Mouse (Mus musculus): ENCODE data around the gene Crtc1. TPM values are rescaled to one million over a fixed set of nuclear protein-coding genes. Genes with fewer than 3 reads are reported as not detected.

Gene Crtc1
- total RNA-seq, 1 experiment from 2014 or later = 1.8 TPM

Other genes starting within 250 kb of the Crtc1 start
- 0.32 to 1.4 TPM in 2 of 3 replicates, not detected in the other for gene Slc25a42, start 227.3 kb downstream of the Crtc1 start, total RNA-seq (2017)
- 14.0 to 47.5 TPM (median 21.6 TPM) in 3 replicates for gene Sugp2, start 205.4 kb downstream of the Crtc1 start, total RNA-seq (2017)
- 1.7 to 8.4 TPM (median 2.9 TPM) in 3 replicates for gene Armc6, start 205.1 kb downstream of the Crtc1 start, total RNA-seq (2017)
- gene Homer3, start 156.8 kb downstream of the Crtc1 start, total RNA-seq (2017) = 2.0 to 3.7 TPM (median 3.4 TPM) in 3 replicates
- gene Ddx49, start 137.1 kb downstream of the Crtc1 start, total RNA-seq (2017) = 74.6 to 94.0 TPM (median 75.3 TPM) in 3 replicates
- 79.7 to 131 TPM (median 108 TPM) in 3 replicates for gene Cope, start 137.1 kb downstream of the Crtc1 start, total RNA-seq (2017)
- gene Cers1, start 123.8 kb downstream of the Crtc1 start, total RNA-seq (2017) = not detected in 3 replicates
- not detected in 3 replicates for gene Gdf1, start 109.8 kb downstream of the Crtc1 start, total RNA-seq (2017)
- gene Upf1, start 86.3 kb downstream of the Crtc1 start, total RNA-seq (2017) = 21.5 to 44.5 TPM (median 27.6 TPM) in 3 replicates
- 0.11 to 4.1 TPM (median 0.19 TPM) in 3 replicates for gene Comp, start 66.0 kb downstream of the Crtc1 start, total RNA-seq (2017)
- 3.3 to 8.3 TPM (median 3.4 TPM) in 3 replicates for gene Klhl26, start 37.4 kb upstream of the Crtc1 start, total RNA-seq (2017)
- not detected in 3 replicates for gene Tmem59l, start 47.8 kb upstream of the Crtc1 start, total RNA-seq (2017)
- not detected in 3 replicates for gene Crlf1, start 53.6 kb upstream of the Crtc1 start, total RNA-seq (2017)
- gene Rex1bd, start 67.2 kb upstream of the Crtc1 start, total RNA-seq (2017) = 16.6 to 32.7 TPM (median 26.1 TPM) in 3 replicates
- gene Uba52, start 71.2 kb upstream of the Crtc1 start, total RNA-seq (2017) = 1,178 to 1,886 TPM (median 1,315 TPM) in 3 replicates
- 147 to 174 TPM (median 173 TPM) in 3 replicates for gene Fkbp8, start 88.1 kb upstream of the Crtc1 start, total RNA-seq (2017)
- gene Kxd1, start 88.4 kb upstream of the Crtc1 start, total RNA-seq (2017) = 63.0 to 84.2 TPM (median 67.0 TPM) in 3 replicates
- gene Ell, start 99.9 kb upstream of the Crtc1 start, total RNA-seq (2017) = 13.9 to 16.9 TPM (median 15.1 TPM) in 3 replicates
- gene Isyna1, start 154.8 kb upstream of the Crtc1 start, total RNA-seq (2017) = 9.3 to 16.3 TPM (median 15.3 TPM) in 3 replicates
- 83.1 to 151 TPM (median 94.1 TPM) in 3 replicates for gene Ssbp4, start 169.3 kb upstream of the Crtc1 start, total RNA-seq (2017)
- gene Lrrc25, start 176.6 kb upstream of the Crtc1 start, total RNA-seq (2017) = 28.5 to 42.6 TPM (median 42.2 TPM) in 3 replicates
- gene Gdf15, start 192.9 kb upstream of the Crtc1 start, total RNA-seq (2017) = 0.19 to 3.8 TPM in 2 of 3 replicates, not detected in the other
- 2.3 to 4.9 TPM (median 3.3 TPM) in 3 replicates for gene Pgpep1, start 220.8 kb upstream of the Crtc1 start, total RNA-seq (2017)
- 69.1 to 93.3 TPM (median 80.9 TPM) in 3 replicates for gene Lsm4, start 233.7 kb upstream of the Crtc1 start, total RNA-seq (2017)

All from monocyte, adult 5-6 weeks (primary cell).